ENCODE assay signal across 11 mouse cellular contexts in genomic region chr1:138644991-138645390, GRCm38 (mm10). TPM values are rescaled to one million over a fixed set of nuclear protein-coding genes. Genes with fewer than 3 reads are reported as not detected.
DNase-seq lines count a peak whose midpoint lies in the region; ATAC-seq and TF ChIP-seq lines count a peak whose summit lies in the region.
"Had no signal": no experiment of that assay in that cellular context is flagged by ENCODE, and none has a peak within 500 bp of the region (broad histone marks: within the 10 kb centered on the region; RNA-seq: fewer than 3 reads in every experiment).

No protein-coding gene starts in this region.

- no peaks in the 10 kb centered on the region for H3K27me3 ChIP-seq in forebrain, postnatal 0 days (ENCODE audit: insufficient read depth, low read length)
- H3K27me3 ChIP-seq: heart, embryonic 15.5 days; intestine, embryonic 15.5 days; stomach, embryonic 15.5 days had no signal

- H3K4me2 ChIP-seq in forebrain, postnatal 0 days (ENCODE audit: low read depth), result no peak overlapping the region
- H3K4me2 ChIP-seq: heart, embryonic 15.5 days; intestine, embryonic 15.5 days; stomach, embryonic 15.5 days had no signal

- DNase-seq in heart, postnatal 4 days, result peak; percentile 26
- DNase-seq in heart, adult 9 months (ENCODE audit: low spot score in 2 of 2), result no peak
- DNase-seq in 3T3-L1 (ENCODE audit: low read depth, low spot score) (peak; percentile 74), MN1 (ENCODE audit: low spot score) (peak; percentile 55)
- DNase-seq in kidney, postnatal 25 days, result peak; percentile 66 to 76
- DNase-seq in forebrain, postnatal 0 days, result no peak
- no peak for DNase-seq in layer of hippocampus, adult 9-11 months
- DNase-seq: embryo, embryonic 11 days had no signal

- H3K4me1 ChIP-seq in forebrain, postnatal 0 days (ENCODE audit: insufficient read depth), result no peaks in the 10 kb centered on the region
- H3K4me1 ChIP-seq: heart, embryonic 15.5 days; intestine, embryonic 15.5 days; stomach, embryonic 15.5 days had no signal

- WGBS in forebrain, postnatal 0 days, result 69% methylated on average over 3 of the region's 3 CpGs

- H3K27ac ChIP-seq in forebrain, postnatal 0 days (ENCODE audit: low read depth, low read length), result no peak overlapping the region
- H3K27ac ChIP-seq: heart, embryonic 15.5 days; intestine, embryonic 15.5 days; stomach, embryonic 15.5 days had no signal

- H3K9me3 ChIP-seq in forebrain, postnatal 0 days (ENCODE audit: low read length), result no peaks in the 10 kb centered on the region
- H3K9me3 ChIP-seq: heart, embryonic 15.5 days; intestine, embryonic 15.5 days; stomach, embryonic 15.5 days had no signal

- H3K4me3 ChIP-seq in forebrain, postnatal 0 days (ENCODE audit: low read depth, low read length), result no peak overlapping the region
- H3K4me3 ChIP-seq: heart, embryonic 15.5 days; intestine, embryonic 15.5 days; stomach, embryonic 15.5 days had no signal

- no peak for ATAC-seq in forebrain, postnatal 0 days
- ATAC-seq: intestine, embryonic 15.5 days had no signal

- no peak for TF ChIP-seq CTCF in forebrain, postnatal 0 days (IDR thresholded peaks at IDR 0.05; ENCODE audit: low read depth)

- H3K9ac ChIP-seq in forebrain, postnatal 0 days, result no peak overlapping the region
- H3K9ac ChIP-seq: heart, embryonic 15.5 days; intestine, embryonic 15.5 days; stomach, embryonic 15.5 days had no signal

- no peaks in the 10 kb centered on the region for H3K36me3 ChIP-seq in forebrain, postnatal 0 days (ENCODE audit: insufficient read depth)
- H3K36me3 ChIP-seq: heart, embryonic 15.5 days; intestine, embryonic 15.5 days; stomach, embryonic 15.5 days had no signal

RNA-seq across cellular contexts. Expression of gene Nek7, which starts 25.1 kb away (rescaled TPM):
- 10 to 100 TPM; 50.3 to 52.8 TPM for total RNA-seq in heart, postnatal 4 days (2021)
- total RNA-seq in forebrain, postnatal 0 days (2014; rRNA removed), result 10.9 and 15.4 TPM in 2 replicates
- polyA plus RNA-seq in forebrain, postnatal 0 days (2015; fragmentation: Nextera tagmentation; extraction: Ambion mirVana), result 9.9 and 15.3 TPM in 2 replicates

Comparison
In these comparisons a context has a peak if more than half of its experiments do, and no peak if none do; other contexts are left out.
1. DNase-seq: peak in heart, postnatal 4 days (single experiment), 3T3-L1 (single experiment), MN1 (single experiment) and kidney, postnatal 25 days (2 of 2); none in heart, adult 9 months (0 of 2), forebrain, postnatal 0 days (single experiment) and layer of hippocampus, adult 9-11 months (single experiment).